In the genomic region with DNA sequence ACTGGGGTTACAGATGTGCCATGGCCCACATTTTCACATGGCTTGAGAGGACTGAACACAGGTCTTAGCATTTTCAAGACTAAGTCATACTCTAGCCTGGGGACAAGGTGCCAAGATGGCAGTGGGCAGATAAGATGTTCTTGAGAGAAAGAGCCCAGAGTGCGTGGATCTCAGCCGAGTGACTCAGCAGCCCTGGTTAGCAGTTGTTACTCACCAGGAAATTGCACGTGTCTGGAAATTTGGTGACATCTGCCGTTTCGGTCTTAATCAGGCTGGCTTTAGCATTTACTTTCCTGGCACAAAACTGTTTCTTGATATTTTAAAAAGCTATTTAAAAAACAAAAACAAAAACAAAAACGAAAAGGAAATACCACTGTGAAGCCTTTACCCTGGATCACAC, we compare ENCODE assay signal across 16 mouse cellular contexts. TPM values are rescaled to one million over a fixed set of nuclear protein-coding genes. Genes with fewer than 3 reads are reported as not detected.
DNase-seq lines count a peak whose midpoint lies in the region; ATAC-seq lines count a peak whose summit lies in the region.
"Had no signal": no experiment of that assay in that cellular context is flagged by ENCODE, and none has a peak within 500 bp of the region (broad histone marks: within the 10 kb centered on the region; RNA-seq: fewer than 3 reads in every experiment).

No protein-coding gene starts in this region.

- ATAC-seq in forebrain, embryonic 11.5 days (replicated peaks; ENCODE audit: low FRiP score) = no peak
- ATAC-seq in intestine, embryonic 15.5 days = no peak
- ATAC-seq: intestine, embryonic 16.5 days had no signal

- no peaks in the 10 kb centered on the region for H3K27me3 ChIP-seq in forebrain, embryonic 11.5 days (ENCODE audit: control insufficient read depth, insufficient read depth, low read length)
- no peaks in the 10 kb centered on the region for H3K27me3 ChIP-seq in intestine, embryonic 15.5 days (replicated peaks)
- H3K27me3 ChIP-seq: liver, embryonic 13.5 days; midbrain, embryonic 12.5 days had no signal

- intact Hi-C loops in left cerebral cortex, postnatal 25 days (cut with DNase I) = loop anchor here (2.0 to 5.0 kb wide), 2 partner anchors 50 to 67 kb away; a partner anchor contains a TSS

- H3K36me3 ChIP-seq in forebrain, embryonic 11.5 days (ENCODE audit: control insufficient read depth, insufficient read depth, low read length) = no peaks in the 10 kb centered on the region
- H3K36me3 ChIP-seq in intestine, embryonic 15.5 days = no peaks in the 10 kb centered on the region
- H3K36me3 ChIP-seq: liver, embryonic 13.5 days; midbrain, embryonic 12.5 days had no signal

- H3K4me1 ChIP-seq in forebrain, embryonic 11.5 days (replicated peaks; ENCODE audit: control insufficient read depth, insufficient read depth, low read length) = no peaks in the 10 kb centered on the region
- H3K4me1 ChIP-seq in intestine, embryonic 15.5 days (replicated peaks) = no peaks in the 10 kb centered on the region
- H3K4me1 ChIP-seq: liver, embryonic 13.5 days; midbrain, embryonic 12.5 days had no signal

- DNase-seq in cerebellum, adult 11 months = peak; percentile 16
- no peak for DNase-seq in cerebellum, adult 9-10 months
- peak; percentile 74 for DNase-seq in right cerebral cortex, adult 18-20 months
- DNase-seq in right cerebral cortex, postnatal 4 days = no peak
- DNase-seq in left cerebral cortex, postnatal 25 days (ENCODE audit: low spot score in 2 of 2) = peak; percentile 23 to 88
- DNase-seq in forebrain, embryonic 11.5 days (ENCODE audit: low spot score) = no peak
- DNase-seq in testis, postnatal 10 days (ENCODE audit: low spot score) = no peak
- DNase-seq: gastrocnemius, postnatal 25 days; heart, postnatal 14 days; liver, embryonic 13.5 days; thymus, adult 2 months had no signal

- no peak overlapping the region for H3K4me3 ChIP-seq in forebrain, embryonic 11.5 days (ENCODE audit: low read depth, low read length)
- no peak overlapping the region for H3K4me3 ChIP-seq in intestine, embryonic 15.5 days (replicated peaks)
- H3K4me3 ChIP-seq: liver, embryonic 13.5 days; midbrain, embryonic 12.5 days had no signal

- H3K4me2 ChIP-seq in forebrain, embryonic 11.5 days (ENCODE audit: low read depth, low read length, severe bottlenecking) = no peak overlapping the region
- no peak overlapping the region for H3K4me2 ChIP-seq in intestine, embryonic 15.5 days (replicated peaks)
- H3K4me2 ChIP-seq: liver, embryonic 13.5 days; midbrain, embryonic 12.5 days had no signal

- no peaks in the 10 kb centered on the region for H3K9me3 ChIP-seq in forebrain, embryonic 11.5 days (ENCODE audit: control insufficient read depth, low read length)
- no peaks in the 10 kb centered on the region for H3K9me3 ChIP-seq in intestine, embryonic 15.5 days
- H3K9me3 ChIP-seq: liver, embryonic 13.5 days; midbrain, embryonic 12.5 days had no signal

- H3K27ac ChIP-seq in forebrain, embryonic 11.5 days (ENCODE audit: low read depth, low read length) = no peak overlapping the region
- H3K27ac ChIP-seq in intestine, embryonic 15.5 days = no peak overlapping the region
- H3K27ac ChIP-seq: liver, embryonic 13.5 days; midbrain, embryonic 12.5 days had no signal

- H3K9ac ChIP-seq in forebrain, embryonic 11.5 days (ENCODE audit: low read length) = no peak overlapping the region
- no peak overlapping the region for H3K9ac ChIP-seq in intestine, embryonic 15.5 days
- H3K9ac ChIP-seq: liver, embryonic 13.5 days; midbrain, embryonic 12.5 days had no signal

- 88% methylated on average over 6 of the region's 6 CpGs for whole genome bisulfite sequencing in forebrain, embryonic 11.5 days
- 82% methylated on average over 6 of the region's 6 CpGs for WGBS in intestine, embryonic 15.5 days

RNA-seq across cellular contexts. Expression of a gene that starts 47.5 kb away (rescaled TPM):
- total RNA-seq in left cerebral cortex, postnatal 25 days (2021) = 1 to 10 TPM; 1.9 to 2.4 TPM
- polyA plus RNA-seq in forebrain, embryonic 11.5 days (2014; fragmentation: Nextera tagmentation; extraction: Ambion mirVana) = 2.5 and 3.0 TPM in 2 replicates
- polyA plus RNA-seq in intestine, embryonic 15.5 days (2015; fragmentation: Nextera tagmentation; extraction: Ambion mirVana) = 0.48 TPM in 1 of 2 replicates, not detected in the other
- total RNA-seq: gastrocnemius, postnatal 25 days; heart, postnatal 14 days had no signal
- polyA plus RNA-seq: C2C12; intestine, embryonic 16.5 days; liver, embryonic 13.5 days; small intestine, adult 2 months had no signal

Comparison
In these comparisons a context has a peak if more than half of its experiments do, and no peak if none do; other contexts are left out.
1. DNase-seq: peak in cerebellum, adult 11 months (single experiment), right cerebral cortex, adult 18-20 months (single experiment) and left cerebral cortex, postnatal 25 days (2 of 2); none in cerebellum, adult 9-10 months (single experiment), right cerebral cortex, postnatal 4 days (single experiment), forebrain, embryonic 11.5 days (single experiment) and testis, postnatal 10 days (single experiment).